Mouse (Mus musculus): ENCODE results near the gene St8sia1.

DNA sequence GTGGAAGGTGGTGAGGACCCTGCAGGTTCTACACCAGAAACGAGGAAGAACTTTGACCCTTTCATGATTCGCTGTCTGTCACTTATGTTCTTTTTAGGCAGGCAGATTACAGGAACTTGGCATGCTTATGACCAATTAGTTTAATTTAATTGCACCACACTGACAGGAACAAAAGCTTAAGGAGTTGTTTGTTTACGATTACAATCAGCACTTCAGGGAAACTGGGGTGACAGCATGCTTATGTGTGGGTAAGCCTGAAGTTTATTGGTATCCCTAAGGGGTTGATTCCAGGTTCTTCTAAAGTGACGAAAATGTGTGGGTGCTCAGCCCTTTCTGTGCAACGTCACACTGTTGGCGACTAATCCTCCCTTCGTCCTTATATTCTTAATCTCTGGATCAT, 30.6 kb upstream of the St8sia1 start:
- no peak for TF ChIP-seq GATA1 (IDR thresholded peaks at IDR 0.05; ENCODE audit: low read length)
- TF ChIP-seq TAL1 (IDR thresholded peaks at IDR 0.05; ENCODE audit: low read length): no peak
